Mouse (Mus musculus) layer of hippocampus, postnatal 14 days (tissue): ENCODE measurements around the gene Mrpl37. TPM values are rescaled to one million over a fixed set of nuclear protein-coding genes. Genes with fewer than 3 reads are reported as not detected.
"Not testable (repeated sequence)": the region's sequence is repeated elsewhere in the genome, so short reads cannot be mapped to it uniquely, and the experiment has no call there.

Experiments
- DNase-seq, 2 experiments: peaks; one replicate each; pipeline ENCODE4 v3.0.0; 2021 to 2022; ENCODE audit warnings: low spot score in 2 of 2, mixed read lengths in 1 of 2
- long read RNA-seq, 2 experiments: library from polyadenylated mRNA; stranded (forward); transcript quantifications; one replicate each; pipeline ENCODE4 v2.0.0; 2021
- total RNA-seq, 2 experiments: library from RNA; stranded (reverse); gene quantifications; 2 replicates each; pipeline ENCODE4 v1.2.3; 2021

Gene Mrpl37
- total RNA-seq, result 10 to 100 TPM; 66.5 to 69.1 TPM
- long read RNA-seq, experiment 1, transcript Mrpl37-201 (7 exons, 1,498 nt), result major isoform, 29 of 34 reads
- long read RNA-seq, experiment 1, partial matches to known transcripts, result 1 of 34 reads
- long read RNA-seq, experiment 1, other reads (novel, unspliced or antisense), result 3 of 34 reads
- long read RNA-seq, experiment 2, transcript Mrpl37-201 (7 exons, 1,498 nt), result major isoform, 43 of 51 reads
- long read RNA-seq, experiment 2, partial matches to known transcripts, result 2 of 51 reads
- long read RNA-seq, experiment 2, other reads (novel, unspliced or antisense), result 4 of 51 reads

GRCm38 (mm10) chr4:107066252-107067124 lies at the start of gene Mrpl37, which contains the start of gene Cyb5rl:
Gene Mrpl37, minus strand, starts transcription at chr4:107066868.
Gene Cyb5rl, plus strand, starts transcription at chr4:107066988.
- peak; percentile 96 to 98 for DNase-seq

- no peak for DNase-seq
Measured at GRCm38 (mm10) chr4:107114278-107114677, 47.6 kb upstream of the Mrpl37 start.

- not testable (repeated sequence) for DNase-seq
Measured at GRCm38 (mm10) chr4:107109181-107109580, 42.5 kb upstream of the Mrpl37 start.

GRCm38 (mm10) chr4:107108291-107108731 lies 41.6 kb upstream of the Mrpl37 start:
- no peak for DNase-seq

- DNase-seq, result no peak
Measured at GRCm38 (mm10) chr4:107106777-107107176, 40.1 kb upstream of the Mrpl37 start.

- DNase-seq, result no peak
Measured at GRCm38 (mm10) chr4:107102220-107102619, 35.6 kb upstream of the Mrpl37 start.

- no peak for DNase-seq
Measured at GRCm38 (mm10) chr4:107098791-107099525, 32.3 kb upstream of the Mrpl37 start.

- no peak for DNase-seq
Measured at GRCm38 (mm10) chr4:107098375-107098774, 31.7 kb upstream of the Mrpl37 start.

GRCm38 (mm10) chr4:107097871-107098270 lies 31.2 kb upstream of the Mrpl37 start:
- peak in 1 of 2 experiments; percentile 18 for DNase-seq

- DNase-seq, result no peak
Measured at GRCm38 (mm10) chr4:107096841-107097373, 30.2 kb upstream of the Mrpl37 start, which contains the start of gene Cdcp2. Gene Cdcp2, plus strand, starts transcription at chr4:107096891.

GRCm38 (mm10) chr4:107096043-107096442 lies 29.4 kb upstream of the Mrpl37 start:
- DNase-seq, result peak in 1 of 2 experiments; percentile 21

- no peak for DNase-seq
Measured at GRCm38 (mm10) chr4:107094484-107095187, 28.0 kb upstream of the Mrpl37 start.

GRCm38 (mm10) chr4:107091696-107092095 lies 25.0 kb upstream of the Mrpl37 start:
- no peak for DNase-seq

GRCm38 (mm10) chr4:107084858-107085257 lies 18.2 kb upstream of the Mrpl37 start:
- peak; percentile 65 to 74 for DNase-seq

- DNase-seq, result no peak
Measured at GRCm38 (mm10) chr4:107084343-107084742, 17.7 kb upstream of the Mrpl37 start.

- no peak for DNase-seq
Measured at GRCm38 (mm10) chr4:107083126-107083525, 16.5 kb upstream of the Mrpl37 start.

GRCm38 (mm10) chr4:107082185-107082584 lies 15.5 kb upstream of the Mrpl37 start:
- DNase-seq, result no peak

GRCm38 (mm10) chr4:107079716-107080115 lies 13.0 kb upstream of the Mrpl37 start:
- DNase-seq, result no peak

GRCm38 (mm10) chr4:107078894-107079293 lies 12.2 kb upstream of the Mrpl37 start:
- DNase-seq, result no peak

- no peak for DNase-seq
Measured at GRCm38 (mm10) chr4:107075456-107075855, 8.8 kb upstream of the Mrpl37 start.
